Mouse (Mus musculus): ENCODE results near the gene Cd320.
"Not testable (repeated sequence)": the region's sequence is repeated elsewhere in the genome, so short reads cannot be mapped to it uniquely, and the experiment has no call there.

Cd320 gene

GRCm38 (mm10) chr17:33897114-33897794 is 54.4 kb downstream of the Cd320 start:
- DNase-seq (ENCODE audit: low read depth, low spot score), result no peak

- DNase-seq (ENCODE audit: low read depth, low spot score), result not testable (repeated sequence)
Measured at GRCm38 (mm10) chr17:33898193-33898592, 55.3 kb downstream of the Cd320 start.

All from retina, adult 2 months (tissue).